Mouse (Mus musculus): ENCODE measurements around the gene Hist1h2bm.

Gene Hist1h2bm

GRCm38 (mm10) chr13:21729544-21729943 lies 7.7 kb downstream of the Hist1h2bm start:
- no peak for DNase-seq

DNA sequence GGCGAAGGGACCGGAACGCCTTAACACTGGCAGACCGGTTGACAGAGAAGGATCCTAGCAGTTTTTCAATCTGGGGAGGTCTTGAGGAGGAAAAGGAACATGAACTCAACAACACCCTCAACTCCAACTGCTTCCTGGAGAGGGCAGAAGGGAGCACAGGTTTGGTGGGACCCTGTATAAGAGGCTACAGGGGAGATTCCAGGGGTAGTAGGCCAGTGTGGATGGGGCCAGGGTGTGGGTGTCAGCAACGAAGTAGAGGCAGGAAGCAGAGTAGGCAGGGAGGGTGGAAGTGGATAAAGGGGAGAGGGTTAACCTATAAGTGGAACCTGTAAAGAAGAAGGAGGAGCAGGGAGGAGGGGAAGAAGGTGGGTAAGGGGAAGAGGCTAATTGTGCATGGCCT lies 11.6 kb downstream of the Hist1h2bm start:
- peak; percentile 28 to 31 for DNase-seq

GRCm38 (mm10) chr13:21734010-21734905 lies 12.4 kb downstream of the Hist1h2bm start:
- DNase-seq: peak; percentile 91 to 96

DNA sequence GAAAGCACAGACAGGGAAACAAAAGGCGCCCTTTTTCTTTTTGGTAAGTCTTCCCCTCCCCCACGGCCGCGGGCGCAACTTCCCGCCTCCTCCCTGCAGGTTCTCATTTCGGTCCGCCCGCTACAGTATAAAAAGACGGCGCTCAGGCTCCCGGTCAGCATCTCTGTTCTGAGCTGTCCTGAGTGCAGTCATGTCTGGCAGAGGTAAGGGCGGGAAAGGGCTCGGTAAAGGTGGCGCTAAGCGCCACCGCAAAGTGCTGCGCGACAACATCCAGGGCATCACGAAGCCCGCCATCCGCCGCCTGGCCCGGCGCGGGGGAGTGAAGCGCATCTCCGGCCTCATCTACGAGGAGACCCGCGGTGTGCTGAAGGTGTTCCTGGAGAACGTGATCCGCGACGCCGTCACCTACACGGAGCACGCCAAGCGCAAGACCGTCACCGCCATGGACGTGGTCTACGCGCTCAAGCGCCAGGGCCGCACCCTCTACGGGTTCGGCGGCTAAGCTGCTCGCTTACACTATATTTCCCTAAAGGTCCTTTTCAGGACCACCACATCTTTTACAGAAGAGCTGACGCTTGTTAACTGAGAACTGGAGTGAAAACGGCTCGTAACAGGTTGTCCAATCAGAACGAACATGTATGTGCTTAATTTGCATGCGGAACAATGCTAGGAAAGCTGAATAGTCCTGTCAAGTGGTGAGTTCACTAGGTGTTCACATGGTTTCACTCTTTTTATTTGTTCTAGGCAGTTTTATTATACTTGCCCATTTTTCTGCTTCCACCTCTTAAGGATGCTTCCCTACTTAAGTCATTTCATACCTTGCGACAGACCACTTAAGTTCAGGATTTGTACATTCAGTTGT lies 13.3 kb downstream of the Hist1h2bm start, which contains the start of gene Hist1h4j:
Gene Hist1h4j (plus strand): TSS at position 159 of the 862 bp plus-strand sequence.
- peak; percentile 91 to 93 for DNase-seq

DNA sequence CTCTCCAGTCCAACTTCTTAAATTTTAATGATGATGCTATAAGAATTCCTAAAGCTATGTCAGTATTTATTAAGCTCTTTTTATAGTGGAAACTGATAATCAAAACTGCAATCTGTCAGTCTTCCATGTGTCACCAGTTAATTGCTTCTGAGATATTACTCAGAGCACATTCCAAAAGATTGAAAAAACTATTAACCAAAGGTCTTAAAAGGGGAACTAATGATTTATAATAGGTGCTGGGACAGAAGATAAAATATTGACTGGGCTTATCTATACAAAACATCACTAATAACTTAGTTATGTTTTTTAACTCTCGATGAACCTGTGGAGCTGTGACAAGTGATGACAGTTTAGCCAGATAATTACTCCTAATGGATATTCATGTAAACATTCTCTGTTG lies 23.2 kb downstream of the Hist1h2bm start:
- no peak for DNase-seq

GRCm38 (mm10) chr13:21749387-21750158 lies 27.7 kb downstream of the Hist1h2bm start:
- peak in 1 of 2 experiments; percentile 10 for DNase-seq

DNA sequence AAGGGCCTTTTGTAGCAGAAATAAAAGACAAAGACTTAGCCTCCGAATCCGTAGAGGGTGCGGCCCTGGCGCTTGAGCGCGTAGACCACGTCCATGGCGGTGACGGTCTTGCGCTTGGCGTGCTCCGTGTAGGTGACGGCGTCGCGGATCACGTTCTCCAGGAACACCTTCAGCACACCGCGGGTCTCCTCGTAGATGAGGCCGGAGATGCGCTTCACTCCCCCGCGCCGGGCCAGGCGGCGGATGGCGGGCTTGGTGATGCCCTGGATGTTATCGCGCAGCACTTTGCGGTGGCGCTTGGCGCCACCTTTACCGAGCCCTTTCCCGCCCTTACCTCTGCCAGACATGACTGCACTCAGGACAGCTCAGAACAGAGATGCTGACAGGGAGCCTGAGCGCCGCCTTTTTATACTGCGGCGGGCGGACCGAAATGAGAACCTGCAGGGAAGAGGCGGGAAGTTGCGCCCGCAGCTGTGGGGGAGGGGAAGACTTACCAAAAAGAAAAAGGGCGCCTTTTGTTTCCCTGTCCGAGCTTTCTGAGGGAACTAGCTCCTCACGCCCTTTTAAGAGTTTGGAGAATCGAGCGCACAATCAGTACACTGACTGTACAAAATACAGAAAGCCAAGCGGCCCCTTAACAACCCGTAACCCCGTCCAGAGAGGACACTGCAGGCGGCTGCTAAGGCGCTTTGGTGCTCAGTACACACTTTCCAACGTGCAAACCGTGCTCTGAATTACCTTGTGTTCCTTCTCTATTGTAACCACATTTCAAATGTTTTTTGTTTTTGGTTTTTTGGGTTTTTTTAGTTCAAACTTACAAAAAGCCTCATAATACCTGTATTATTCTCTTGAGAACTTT lies 28.5 kb downstream of the Hist1h2bm start, which contains the start of gene Hist1h4k:
Gene Hist1h4k (minus strand): TSS at position 347 of the 859 bp plus-strand sequence.
- DNase-seq: peak; percentile 98

- DNase-seq: no peak
These were observed 29.6 kb downstream of the Hist1h2bm start for GRCm38 (mm10) chr13:21751417-21751816.

DNA sequence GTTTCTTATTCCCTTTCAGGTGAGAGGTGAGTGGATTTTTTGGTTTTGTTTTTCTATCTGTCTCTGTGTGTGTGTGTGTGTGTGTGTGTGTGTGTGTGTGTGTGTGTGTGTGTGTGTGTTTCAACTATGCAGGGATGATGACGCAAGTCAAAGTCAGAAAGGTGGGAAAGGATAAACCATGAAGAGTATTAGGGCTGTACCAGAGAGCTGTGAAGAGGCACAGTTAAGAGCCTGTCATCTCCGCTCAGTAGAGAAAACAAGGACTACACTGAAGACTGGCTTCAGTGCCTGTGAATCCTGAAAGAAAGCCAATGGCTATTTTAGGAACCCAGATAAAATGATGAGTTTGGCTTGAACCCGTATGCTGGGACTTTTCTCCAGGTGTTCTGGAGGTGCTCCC lies 30.0 kb downstream of the Hist1h2bm start:
- no peak for DNase-seq

DNA sequence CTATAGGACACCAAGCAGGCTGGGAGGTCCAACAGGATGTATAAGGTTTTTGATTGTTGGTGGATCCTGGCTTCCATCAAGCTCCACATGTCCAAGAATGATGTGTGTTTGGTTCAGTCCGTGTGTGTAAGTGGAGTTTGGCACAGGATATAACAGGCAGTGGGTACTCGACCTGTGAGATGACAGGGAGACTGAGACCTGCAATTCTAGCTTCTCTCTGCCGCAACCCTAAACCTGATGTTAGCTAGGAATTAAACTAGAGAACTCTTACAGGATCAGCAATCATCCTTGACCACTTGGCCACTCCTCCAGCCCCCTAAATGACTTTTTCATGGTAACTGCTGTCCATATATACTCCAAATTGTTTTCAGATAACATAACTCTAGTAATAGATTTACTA lies 30.5 kb downstream of the Hist1h2bm start:
- no peak for DNase-seq

DNA sequence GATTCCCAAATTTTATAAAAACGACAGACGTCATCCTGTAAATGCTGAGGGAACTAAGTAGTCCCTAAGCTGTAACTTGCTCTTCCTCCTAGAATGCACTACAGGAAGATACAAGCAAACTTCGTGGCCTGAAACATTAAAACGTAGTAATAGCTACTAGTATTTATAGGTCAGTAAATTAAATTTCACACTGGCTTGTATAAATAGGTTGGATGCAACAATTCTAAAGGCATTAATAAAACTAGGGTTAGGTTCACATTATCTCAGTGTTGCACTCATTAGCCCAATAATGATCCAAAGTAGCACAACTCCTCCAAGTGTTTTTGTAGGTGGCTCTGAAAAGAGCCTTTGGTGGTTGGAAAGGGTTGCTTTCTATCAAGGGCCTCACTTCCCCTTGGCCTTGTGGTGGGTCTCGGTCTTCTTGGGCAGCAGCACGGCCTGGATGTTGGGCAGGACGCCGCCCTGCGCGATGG lies 31.2 kb downstream of the Hist1h2bm start:
- DNase-seq: no peak

DNA sequence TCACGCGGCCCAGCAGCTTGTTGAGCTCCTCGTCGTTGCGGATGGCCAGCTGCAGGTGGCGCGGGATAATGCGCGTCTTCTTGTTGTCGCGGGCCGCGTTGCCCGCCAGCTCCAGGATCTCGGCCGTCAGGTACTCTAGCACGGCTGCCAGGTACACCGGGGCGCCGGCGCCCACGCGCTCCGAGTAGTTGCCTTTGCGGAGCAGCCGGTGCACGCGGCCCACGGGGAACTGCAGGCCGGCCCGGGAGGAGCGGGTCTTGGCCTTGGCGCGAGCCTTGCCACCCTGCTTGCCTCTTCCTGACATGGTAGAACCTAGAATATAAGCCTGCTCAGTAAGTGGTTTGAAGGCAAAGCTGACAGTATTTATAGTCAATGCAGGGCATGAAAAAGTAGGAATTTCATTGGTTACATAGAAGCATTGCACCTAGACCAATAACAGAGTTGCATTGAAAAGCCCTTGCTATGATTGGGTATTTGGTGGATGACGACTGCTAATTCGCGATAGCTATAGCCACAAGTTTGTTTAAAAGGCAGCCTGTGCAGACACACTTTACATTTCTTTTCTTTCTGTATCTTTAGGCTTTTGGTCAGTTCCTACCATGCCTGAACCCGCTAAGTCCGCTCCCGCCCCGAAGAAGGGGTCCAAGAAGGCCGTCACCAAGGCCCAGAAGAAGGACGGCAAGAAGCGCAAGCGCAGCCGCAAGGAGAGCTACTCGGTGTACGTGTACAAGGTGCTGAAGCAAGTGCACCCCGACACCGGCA lies 31.9 kb downstream of the Hist1h2bm start, which contains the start of the genes Hist1h2ak and Hist1h2bn:
Gene Hist1h2ak (minus strand): TSS at position 304 of the 762 bp plus-strand sequence.
Gene Hist1h2bn (plus strand): TSS at position 600 of the 762 bp plus-strand sequence.
- DNase-seq: peak; percentile 71 to 77

GRCm38 (mm10) chr13:21754294-21755001 lies 32.6 kb downstream of the Hist1h2bm start:
- peak; percentile 57 for DNase-seq

GRCm38 (mm10) chr13:21755707-21756106 lies 33.9 kb downstream of the Hist1h2bm start:
- DNase-seq: no peak

Data from cerebellum, postnatal 10 days (tissue).